Mouse (Mus musculus): ENCODE data around the gene Apopt1.

Gene Apopt1

DNA sequence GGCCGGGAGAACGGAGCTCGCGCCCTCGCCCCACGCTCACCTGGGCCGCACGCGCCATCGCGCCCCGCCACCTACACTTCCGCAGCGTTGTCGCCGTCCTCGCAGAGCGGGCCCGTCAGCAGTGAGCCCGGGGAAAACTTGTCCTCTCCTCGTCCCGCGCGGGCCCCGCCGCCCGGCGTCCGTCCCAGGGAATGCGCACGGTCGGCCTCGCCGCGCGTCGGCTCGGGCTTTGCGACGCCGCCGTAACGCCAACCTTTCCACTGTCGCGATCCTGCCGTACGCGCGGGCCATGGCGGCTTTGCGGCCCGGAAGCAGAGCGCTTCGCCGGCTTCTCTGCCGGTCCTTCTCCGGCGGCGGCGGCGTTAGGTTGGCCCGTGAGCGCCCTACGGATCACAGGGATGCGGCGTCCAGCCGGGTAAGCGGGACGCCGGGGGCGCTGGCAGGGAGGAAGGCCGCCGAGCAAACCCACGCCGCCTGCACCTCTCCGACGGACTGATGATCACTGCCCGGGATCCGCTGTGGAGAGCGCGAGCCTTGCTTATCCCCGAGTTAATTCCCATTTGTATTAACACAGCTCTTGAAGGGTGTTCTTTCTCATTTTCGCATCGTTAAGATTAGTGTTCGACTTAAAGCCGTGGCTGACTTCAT lies at the start of gene Apopt1, which contains the start of gene Bag5:
Gene Apopt1 (plus strand): TSS at position 258 of the 648 bp plus-strand sequence.
Gene Bag5 (minus strand): TSS at position 254 of the 648 bp plus-strand sequence.
- in situ Hi-C loops (cut with MboI, MseI), result no loop called here

DNA sequence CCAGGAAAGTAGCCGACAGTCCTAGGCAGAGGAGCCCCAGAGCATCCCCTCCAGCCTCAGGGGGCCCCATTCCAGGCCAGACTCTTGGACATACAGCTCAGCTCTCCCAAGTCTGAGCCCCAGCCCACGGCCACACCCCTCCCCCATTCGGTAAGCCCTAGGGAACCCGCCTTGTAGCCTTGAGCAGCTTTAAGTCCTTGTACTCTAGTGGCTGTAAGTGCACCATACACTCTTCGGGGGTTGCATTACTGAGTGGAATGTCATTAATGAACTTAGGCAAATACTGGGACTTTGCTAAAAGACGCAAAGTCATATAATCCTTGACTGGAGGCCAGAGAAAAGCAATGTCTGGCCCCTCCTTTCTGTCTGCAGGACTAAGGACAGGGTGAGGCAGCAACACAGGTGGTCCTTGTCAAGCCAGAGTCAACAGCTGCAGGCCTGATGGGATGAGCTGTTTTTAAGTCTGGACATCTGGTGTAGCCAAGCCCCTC lies 48.9 kb upstream of the Apopt1 start:
- in situ Hi-C loops (cut with MboI, MseI), result no loop called here

DNA sequence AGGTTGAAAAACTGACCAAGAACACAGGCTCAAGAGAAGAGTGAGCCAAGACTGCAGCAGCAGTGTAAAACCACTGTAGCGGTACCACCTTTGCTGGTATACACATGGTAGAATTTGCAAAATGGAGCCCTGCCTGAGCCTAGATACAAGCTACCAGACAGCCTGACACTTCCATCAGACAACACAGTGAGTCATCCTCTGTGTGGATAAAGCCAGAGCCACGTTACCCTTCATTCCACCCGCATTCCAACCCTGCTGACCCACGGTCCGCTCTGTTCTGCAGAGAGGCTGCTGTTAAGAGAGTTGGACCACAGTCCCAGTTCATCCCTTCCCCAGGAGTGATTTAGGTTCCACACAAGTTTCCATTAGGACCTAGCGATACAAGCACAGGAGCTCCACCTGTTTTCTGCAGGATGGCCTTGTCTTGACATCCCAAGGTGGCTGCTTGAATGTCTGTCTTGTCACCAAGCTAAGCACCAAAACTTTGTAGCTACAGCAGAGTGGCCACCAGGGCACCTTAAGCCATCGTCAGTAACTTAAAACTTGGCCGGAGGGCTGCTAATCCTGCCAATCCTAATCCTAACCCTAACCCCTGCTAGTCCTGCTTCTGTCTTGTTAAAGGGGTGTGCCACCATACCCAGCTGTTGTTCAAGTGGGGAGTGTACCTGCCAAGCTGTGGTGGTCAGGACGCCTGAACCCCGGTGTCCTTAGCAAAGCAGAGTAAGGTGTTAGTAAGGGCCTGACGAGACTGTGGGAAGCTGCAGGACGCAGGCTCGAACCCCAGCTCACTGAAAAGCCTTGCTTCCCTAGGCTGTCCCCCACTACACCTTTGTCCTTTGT lies 47.8 kb upstream of the Apopt1 start:
- in situ Hi-C loops (cut with MboI, MseI), result no loop called here

DNA sequence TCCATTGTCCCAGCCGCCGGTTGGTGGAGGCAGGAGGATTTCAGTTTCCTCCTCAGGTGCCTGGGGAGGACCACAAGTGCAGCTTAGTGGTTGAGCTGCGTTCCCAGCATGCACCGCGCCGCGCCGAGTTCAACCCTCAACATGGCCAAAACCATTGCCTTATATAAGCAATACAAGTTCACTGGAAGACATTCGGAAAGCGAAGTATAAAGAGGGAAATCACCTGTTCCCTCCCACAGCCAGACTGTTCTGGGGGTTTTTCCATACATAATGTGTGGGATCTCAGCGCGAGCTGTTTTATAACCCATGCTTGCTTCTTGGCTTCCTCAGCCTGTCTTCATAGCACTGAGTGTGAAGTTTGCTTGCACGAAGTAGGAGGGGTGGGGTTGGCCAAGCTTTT lies 46.7 kb upstream of the Apopt1 start:
- in situ Hi-C loops (cut with MboI, MseI), result no loop called here

DNA sequence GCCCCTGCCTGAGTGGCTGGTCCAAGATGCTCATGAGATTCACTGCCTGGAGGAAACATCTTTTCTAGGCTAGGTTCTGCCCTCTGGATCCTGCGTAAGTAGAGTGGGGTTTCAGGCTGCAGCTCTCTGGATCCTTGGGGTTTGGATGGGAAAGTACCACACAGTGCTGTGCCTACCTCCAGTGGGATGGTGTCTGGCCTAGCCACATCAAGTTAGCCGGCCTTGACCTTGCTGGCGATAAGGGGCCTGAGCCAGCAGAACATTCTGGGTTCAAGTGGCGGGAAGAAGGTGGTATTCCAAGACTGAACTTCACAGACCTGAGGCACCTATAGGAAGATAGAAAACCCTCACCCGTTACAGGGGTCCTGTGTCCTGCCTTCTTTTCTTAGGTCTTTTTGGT lies 45.6 kb upstream of the Apopt1 start:
- in situ Hi-C loops (cut with MboI, MseI), result no loop called here

DNA sequence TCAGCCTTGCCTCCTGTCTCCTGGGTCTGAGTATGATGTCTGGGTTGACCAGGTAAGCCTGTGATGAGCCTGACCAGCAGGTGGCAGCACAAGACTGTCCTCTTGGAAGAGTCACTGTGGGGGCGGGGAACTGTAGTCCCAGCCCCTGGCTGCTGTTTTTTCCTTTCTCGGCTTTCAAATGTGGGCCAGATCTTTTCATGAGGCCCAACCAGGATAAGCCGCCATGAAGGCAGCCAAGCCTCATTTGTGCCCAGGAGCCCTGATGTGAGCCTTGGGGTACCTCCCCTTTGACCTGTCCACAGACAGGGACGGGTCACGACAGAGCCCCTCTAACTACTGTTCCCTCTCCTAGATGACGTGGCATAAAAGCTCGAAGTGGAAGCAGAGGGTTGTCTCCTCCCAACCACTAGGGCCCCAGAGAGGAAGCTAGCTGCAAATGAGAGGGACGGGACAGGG lies 44.6 kb upstream of the Apopt1 start:
- in situ Hi-C loops (cut with MboI, MseI), result no loop called here

DNA sequence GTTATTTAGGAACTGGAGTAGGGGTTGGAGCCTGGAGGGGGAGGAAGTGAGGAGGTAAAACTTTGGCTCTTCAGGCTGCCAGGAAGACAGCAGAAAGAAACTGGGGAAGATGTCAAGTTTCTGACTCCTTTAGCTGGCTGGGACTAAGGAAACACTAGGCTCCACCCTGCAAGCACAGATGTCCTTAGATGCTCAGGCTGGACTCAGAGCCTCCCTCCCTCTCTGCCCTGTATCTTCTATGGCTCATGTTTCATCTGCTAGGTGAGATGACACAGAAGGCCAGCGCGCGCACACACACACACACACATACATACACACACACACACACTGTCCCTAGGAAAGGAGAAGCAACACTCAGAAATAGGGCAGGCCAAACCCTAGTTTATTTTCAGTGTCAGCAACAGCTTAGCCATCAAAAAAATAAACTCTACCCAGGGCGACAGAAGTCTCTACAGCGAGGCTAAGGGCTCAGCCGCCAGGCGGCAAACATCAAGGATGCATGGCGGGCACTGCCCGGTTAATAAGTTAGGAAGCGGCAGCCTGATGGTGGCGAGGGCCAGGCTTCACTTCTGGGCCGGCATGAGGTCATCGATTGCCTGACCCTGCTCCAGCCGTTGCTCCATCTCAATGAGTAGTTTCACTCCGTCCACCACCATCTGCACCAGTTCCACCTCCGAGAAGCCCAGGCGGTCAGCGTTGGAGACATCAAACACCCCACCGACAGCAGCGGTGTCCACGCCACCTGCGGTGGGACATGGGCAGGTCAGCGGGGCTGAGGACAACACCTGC lies 43.9 kb upstream of the Apopt1 start:
- in situ Hi-C loops (cut with MboI, MseI), result no loop called here

DNA sequence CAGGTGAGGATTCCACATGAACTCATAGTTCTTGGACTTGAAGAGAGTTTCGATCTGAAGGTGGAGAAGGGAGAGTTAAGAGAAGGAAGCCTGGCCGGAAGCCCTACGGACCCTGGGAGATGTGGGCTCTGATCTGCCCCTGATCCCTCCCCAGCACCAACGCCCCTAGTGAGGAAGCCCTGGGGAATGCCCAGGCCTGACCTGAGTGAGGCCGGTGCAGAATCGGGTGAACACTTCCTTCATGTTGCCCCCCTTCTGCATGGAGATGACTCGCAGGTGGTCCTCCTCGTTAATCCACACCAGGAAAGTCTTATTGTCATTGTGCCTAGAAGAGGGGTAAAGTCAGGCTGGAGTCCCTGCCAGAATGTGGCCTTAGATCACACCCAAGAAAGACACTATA lies 43.1 kb upstream of the Apopt1 start:
- in situ Hi-C loops (cut with MboI, MseI), result no loop called here

DNA sequence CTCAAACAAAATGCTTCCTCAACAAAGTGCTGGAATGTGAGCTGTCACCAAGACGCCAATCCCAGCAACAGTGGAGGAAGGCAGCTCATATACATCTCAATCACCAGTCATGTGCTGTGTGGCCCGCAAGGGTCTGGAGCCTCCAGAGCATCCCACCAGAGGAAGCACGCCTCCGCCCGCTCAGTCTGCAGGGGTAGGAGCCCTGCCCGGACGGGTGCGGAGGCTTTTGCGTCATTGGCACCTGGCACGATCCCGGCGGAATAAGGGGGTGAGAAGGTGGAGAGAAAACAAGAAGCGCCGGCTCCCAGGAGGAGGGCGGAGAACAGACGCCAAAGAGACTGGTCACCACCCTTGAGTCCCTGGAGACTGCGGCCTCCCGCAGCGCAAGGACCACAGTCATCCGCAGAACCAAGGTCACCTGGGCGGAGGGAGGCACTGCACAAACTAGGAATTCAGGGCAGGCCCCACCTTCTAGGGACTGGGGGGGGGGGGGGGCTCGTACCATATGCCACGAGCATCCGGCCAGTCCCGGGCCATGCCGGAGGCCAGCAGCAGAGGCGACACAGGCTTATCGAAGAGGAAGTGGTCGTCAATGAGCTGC lies 42.6 kb upstream of the Apopt1 start:
- in situ Hi-C loops (cut with MboI, MseI), result no loop called here

DNA sequence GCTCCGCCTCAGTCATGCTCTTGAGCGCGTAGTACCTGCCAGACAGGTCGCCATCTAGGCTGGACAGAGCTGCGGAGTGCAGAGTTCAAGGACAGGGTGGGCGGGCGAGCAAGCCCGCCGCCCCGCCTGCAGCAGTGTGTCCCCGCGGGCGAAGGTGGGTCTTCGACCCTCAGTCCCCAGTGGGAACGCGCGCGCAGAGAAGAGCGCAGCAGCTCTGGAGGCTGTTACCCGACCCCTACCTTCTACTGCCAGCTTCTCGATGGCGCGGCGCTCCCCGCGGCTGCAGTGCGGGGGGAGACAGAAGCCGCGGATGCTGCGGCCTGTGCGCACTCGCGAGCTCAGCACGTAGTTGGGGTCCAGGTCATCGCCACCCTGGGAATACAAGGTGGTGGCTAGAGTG lies 42.1 kb upstream of the Apopt1 start:
- in situ Hi-C loops (cut with MboI, MseI), result no loop called here

DNA sequence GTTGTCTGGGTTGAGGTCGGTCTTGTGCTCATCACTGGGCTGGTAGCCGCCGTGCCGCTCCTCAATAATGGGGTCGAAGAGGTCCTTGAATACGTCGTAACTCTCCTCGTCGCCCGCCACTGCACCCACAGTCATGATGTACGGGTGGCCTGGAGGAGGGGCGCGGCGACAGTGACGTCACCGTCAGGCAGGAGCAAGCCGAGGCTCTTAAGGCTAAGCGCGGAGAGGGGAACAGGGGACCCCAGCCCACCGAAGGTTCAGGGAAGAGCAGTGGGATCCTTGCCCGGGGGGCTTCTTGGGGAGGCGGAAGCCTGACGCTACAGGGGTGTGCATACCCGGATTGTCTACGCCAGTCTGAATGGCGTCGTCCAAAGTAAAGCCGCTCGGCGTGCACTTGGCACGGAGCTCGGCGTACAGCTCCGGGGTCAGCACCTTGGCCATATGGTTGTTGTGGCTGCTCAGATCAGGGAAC lies 41.6 kb upstream of the Apopt1 start:
- in situ Hi-C loops (cut with MboI, MseI), result no loop called here

DNA sequence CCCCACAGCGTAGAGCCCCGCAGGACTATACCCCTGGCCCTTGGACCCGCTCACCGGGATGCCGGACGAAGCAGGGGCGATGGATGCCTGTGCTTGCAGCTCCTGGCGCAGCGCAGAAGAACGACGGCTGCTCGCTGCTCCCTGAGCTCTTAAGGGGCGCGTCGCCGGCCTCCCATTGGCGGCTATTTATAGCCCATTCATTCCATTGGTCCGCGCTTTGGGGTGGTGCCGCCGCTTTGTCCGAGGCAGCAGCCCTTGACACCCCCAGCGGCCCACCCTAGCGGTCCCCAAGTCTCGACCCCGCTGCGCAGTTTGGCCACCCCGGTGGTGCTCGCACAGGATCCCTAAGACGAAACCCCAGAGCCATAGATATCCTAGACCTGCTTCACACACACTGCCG lies 40.9 kb upstream of the Apopt1 start, which contains the start of gene Ckb:
Gene Ckb (minus strand): TSS at position 163 of the 400 bp plus-strand sequence.
- in situ Hi-C loops (cut with MboI, MseI), result no loop called here

DNA sequence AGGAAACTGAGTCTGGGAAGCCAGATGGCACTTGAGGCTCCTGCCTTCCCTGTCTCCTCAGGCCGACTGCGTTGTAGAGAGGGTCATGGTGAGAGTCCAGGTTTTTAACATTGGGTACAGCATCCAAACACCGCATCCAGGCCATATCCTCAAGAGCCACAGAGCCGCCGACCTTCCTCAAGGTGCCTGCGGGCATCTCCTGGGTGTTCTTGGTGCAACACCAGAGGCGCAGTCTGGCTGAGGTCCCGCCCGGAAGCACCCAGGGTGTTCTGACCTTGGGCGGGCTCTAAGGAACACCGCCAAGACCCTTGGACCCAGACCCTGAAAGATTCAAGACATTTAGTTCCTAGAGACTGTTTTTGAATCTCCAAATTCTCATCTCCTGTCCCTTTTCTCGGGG lies 40.5 kb upstream of the Apopt1 start:
- in situ Hi-C loops (cut with MboI, MseI), result no loop called here

DNA sequence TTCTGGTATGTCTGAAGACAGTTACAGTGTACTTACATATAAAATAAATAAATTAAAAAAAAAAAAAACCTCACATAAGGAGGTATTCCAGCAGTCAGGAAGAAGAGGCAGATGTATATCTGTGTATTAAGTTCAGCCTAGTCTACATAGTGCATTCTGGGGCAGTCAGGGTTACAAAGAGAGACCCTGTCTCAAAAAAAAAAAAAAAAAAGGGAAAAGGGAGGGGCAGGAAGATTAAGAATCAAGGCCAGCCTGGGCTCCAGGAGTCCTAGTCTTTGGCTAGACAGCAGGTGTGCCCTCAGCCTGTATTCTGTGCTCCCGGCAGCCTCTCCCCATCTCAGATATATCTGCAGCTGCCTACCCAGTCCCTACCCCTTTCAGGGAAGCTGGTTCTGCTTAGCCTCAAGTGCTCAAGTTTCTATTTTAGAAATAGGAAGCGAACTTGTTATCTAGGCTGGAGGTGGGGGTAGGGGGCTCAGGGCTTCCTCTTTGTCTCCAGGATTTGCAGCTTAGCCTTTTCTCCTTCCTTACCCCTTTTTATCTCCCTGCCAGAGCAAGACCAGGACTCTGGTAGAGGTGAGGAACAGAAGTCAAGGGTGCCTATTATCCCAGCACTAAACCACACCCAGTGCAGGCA lies 38.1 kb upstream of the Apopt1 start:
- in situ Hi-C loops (cut with MboI, MseI), result no loop called here

DNA sequence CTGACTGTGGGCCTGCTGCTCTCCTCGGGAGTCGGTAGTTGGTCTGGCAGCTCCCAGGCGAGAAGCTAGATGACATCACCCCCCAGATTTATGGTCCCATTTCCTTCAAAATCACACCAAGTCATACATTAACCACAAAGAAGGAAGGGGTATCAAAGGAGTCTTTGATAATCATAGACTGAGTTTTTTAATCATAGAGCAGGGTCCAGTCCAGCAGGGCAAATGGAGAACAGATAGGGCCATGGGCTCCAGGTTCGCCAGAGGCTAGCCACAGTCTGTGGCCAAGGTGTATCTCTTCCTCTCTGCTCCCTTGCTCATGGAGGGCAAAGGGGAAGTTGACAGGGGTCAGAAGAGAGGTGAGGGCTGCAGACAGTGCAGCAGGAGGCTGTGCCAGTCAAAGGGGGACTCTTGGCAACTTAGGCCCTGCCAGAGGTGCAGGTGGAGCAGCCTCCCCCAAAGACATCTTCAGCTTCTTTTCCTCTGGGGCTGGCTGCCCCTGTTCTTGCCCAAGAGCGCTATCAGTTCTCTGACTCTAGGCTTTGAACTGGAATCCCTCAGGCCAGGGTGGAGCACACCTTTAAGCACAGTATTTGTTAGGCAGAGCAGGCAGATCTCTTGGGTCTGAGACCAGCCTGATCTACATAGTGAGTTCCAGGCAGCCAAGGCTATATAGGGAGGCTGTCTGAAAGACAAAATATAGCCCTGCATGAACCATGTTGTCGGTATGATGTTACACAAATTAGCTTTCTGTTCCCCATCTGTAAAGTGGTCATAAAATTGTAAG lies 37.1 kb upstream of the Apopt1 start:
- in situ Hi-C loops (cut with MboI, MseI), result no loop called here

DNA sequence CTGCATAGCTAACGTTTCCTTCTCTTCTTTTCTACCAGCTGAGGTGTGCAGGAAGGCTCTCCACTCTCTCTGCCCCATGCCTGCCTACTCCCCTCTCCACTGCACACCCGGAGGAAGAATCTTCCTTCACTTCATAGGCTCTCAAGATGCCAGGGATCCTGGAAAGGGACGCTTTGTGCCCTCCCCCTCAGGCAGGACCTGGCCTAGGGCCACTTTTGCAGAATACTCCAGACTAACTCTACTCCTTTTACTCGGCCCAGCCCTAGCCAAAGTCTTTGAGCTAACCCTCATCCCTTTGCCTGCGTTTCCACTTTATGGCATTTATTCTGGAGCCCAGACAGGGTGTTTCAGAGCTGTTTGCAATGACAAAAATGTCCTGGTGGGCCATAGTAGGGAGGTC lies 35.6 kb upstream of the Apopt1 start:
- in situ Hi-C loops (cut with MboI, MseI), result no loop called here

DNA sequence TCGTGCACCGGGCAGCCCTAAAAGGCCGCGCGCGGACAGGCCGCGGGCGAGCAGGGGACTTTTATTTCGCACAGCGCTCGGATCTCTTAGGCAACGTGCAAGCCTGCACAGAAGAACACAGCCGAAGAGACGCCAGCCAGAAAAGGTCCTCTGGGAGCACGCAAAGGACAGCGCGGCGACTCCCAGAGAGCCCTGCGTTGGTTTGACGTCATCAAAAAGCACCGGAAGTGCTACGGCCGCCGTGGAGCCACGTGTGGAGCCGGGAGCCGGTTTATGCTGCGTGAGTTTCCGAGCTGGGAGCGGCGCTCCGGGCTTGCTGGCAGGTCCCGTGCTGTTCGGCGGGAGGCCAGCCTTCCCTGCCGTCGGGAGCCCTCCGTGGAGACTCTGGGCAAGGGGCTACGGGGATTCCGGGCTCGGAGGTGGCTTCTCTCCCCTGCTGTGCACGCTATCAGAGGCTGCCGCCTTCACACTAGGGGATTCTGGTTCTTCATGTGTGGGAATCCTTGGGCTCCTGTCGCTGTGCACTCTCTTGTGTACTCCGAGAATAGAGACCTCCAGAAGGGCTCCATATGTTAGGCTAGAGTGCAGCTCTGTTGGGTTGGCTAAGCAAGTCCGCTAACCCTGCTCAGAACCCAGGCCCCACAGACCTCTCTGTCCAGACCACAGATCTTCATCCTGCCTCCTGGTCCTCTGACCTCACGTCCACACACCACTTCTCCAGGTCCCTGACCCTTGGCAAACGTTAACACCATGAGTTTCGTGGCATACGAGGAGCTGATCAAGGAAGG lies 35.0 kb upstream of the Apopt1 start, which contains the start of gene Trmt61a:
Gene Trmt61a (plus strand): TSS at position 224 of the 788 bp plus-strand sequence.
- in situ Hi-C loops (cut with MboI, MseI), result no loop called here

DNA sequence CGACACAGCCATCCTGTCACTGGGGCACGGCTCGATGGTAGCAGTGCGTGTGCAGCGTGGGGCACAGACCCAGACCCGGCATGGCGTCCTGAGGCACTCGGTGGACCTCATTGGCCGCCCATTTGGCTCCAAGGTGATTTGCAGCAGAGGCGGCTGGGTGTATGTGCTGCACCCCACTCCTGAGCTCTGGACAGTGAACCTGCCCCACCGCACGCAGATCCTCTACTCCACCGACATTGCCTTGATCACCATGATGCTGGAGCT lies 34.5 kb upstream of the Apopt1 start:
- in situ Hi-C loops (cut with MboI, MseI), result no loop called here

DNA sequence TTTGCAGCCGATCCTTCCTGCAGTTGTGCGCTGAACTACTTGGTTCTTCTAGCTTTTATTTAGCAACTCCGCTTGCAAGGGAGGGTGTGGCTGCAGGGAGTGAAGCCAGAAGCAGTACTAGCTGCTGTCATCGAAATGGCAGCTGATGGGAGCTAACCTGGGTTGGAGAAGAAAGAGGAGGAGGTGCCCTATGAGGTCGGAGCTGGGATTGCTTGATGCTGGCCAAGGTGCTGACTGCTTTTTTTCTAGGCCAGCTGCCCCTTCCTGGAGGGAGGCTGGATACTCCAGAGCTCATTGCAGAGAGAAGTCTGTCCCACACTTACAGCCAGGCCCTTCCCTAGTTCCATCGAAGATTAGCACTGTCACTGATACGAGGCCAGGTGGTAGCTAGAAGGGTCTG lies 34.1 kb upstream of the Apopt1 start:
- in situ Hi-C loops (cut with MboI, MseI), result no loop called here

DNA sequence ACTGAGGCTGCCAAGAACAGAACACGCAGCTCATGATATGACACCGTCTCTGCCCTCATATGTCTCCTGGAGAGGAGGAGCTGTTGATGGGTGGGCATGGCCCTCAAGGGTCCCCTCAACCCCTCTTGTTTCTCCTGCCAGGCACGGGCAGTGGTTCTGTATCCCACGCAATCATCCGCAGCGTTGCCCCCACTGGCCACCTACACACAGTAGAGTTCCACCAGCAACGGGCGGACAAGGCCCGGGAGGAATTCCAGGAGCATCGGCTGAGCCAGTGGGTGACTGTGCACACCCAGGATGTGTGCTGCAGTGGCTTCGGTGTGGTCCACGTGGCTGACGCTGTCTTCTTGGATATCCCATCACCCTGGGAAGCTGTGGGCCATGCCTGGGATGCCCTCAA lies 32.4 kb upstream of the Apopt1 start:
- in situ Hi-C loops (cut with MboI, MseI), result no loop called here

Data from regulatory T cell (primary cell).